Mouse (Mus musculus) cerebellum, adult 9-10 months (tissue): Measurements from ENCODE around the gene Ren1.
A peak's percentile ranks its signal among the peaks of the same experiment; 100 is the strongest.

Experiments used
- DNase-seq: peaks from one replicate; pipeline ENCODE4 v3.0.0; 2022

Gene Ren1

GRCm38 (mm10) chr1:133379254-133379985, 29.1 kb downstream of the Ren1 start:
- DNase-seq: no peak

GRCm38 (mm10) chr1:133379986-133380320, 29.6 kb downstream of the Ren1 start:
- no peak for DNase-seq

DNA sequence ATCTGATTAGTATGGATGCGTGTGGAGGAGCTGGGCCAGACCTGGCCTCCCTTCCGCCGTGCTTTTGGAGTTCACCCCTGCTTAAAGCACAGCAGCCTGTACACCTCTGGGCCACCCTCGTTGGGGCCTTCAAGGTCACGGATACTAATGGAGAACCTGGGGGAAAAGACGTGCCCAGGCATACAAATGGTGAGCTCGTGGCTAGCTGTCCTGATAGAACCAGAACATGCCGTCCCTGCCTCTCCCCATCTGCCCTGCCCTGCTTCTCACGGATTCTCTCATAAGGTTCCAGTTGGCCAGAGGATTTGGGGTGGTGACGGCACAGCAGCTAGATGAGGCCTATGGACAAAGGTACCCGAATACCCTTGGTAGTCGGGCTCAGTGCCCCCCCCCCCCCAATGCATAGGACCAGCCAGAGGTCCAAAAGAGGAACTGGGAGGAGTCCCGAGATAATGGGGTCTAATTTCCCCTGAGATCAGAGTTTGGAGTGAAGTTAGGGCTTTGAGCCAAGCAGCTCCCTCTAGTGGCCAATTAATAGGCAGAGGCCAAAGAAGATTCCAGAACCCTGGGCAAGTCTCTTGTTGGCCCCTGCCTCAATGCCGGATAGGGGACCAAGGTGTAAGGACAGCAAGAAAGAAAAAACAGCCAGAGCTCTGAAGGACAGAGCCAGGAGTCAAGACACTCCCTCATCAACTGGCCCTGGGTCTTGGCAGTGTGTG, 30.2 kb downstream of the Ren1 start:
- DNase-seq: peak; percentile 12

- no peak for DNase-seq
Measured at GRCm38 (mm10) chr1:133382008-133382407, 31.7 kb downstream of the Ren1 start.

- DNase-seq: no peak
Measured at GRCm38 (mm10) chr1:133382552-133383155, 32.3 kb downstream of the Ren1 start.

DNA sequence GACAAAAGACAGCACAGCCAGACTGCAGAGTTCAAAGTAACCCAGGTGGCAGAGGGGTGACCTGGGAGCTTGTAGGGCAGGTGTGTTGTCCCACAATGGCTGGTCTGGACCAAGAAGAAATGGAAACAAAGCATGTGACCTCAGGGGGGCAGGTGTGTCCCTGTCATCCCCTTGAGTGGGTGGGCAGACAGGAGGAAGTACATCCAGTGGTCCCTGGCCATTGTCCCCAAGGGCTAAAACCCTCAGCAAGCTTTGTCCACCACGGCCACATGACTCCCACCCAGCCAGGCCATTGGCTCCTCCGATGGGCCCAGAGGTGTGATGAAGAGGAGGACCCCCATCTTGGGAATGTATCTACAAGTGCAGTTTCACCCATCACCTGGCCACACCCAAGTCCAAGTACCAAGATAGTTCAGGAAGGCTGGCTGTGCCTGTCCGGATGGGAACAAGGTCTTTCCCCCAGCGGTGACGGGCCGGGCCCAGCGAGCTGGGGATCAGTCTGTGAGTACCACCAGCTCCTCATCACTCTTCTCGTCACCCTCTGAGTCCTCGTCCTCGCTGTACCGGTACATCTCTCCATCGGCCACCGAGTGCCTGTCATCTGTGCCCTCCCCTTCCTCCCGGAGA, 33.0 kb downstream of the Ren1 start:
- no peak for DNase-seq

- DNase-seq: peak; percentile 21
Measured at GRCm38 (mm10) chr1:133385506-133385905, 35.2 kb downstream of the Ren1 start.

DNA sequence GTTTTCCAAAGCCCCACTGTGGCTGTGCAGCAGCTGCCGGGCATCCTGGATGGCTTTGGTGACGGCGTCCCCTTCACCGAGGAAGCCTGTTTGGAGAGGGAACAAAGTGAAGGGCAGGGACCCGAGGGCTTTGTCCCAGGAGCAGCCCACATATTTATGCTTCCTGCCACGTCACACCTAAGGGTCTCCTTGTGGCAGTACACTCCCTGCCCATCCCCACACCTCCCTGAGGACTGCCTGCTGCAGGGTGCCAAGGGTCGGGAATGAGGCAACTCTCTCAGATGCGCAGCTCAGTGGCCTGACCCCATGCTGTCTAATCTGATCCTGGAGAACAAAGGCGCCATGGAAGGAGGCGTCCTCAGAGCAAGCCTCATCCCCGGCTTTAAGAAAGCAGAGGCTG, 35.9 kb downstream of the Ren1 start:
- no peak for DNase-seq

GRCm38 (mm10) chr1:133387539-133388268, 37.4 kb downstream of the Ren1 start:
- DNase-seq: no peak

DNA sequence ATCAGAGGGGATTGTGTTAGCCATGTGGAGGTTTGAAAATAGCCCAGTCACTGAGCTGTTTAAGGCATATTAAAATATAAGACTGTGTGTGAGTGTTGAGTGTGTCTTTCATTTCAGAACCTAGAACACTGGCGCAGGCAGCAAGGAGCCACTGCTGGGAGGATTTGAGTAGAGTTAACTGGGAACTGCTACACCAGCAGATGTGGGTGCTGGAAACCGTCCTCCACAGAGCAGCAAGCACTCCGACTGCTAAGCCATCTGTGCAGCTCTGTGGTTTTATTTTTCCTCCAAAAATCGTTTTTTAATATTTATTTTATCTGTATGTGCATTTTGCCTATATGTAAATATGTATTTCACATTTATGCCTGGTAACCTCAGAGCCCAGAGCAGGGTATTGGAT, 44.4 kb downstream of the Ren1 start:
- no peak for DNase-seq

GRCm38 (mm10) chr1:133396693-133397092, 46.4 kb downstream of the Ren1 start:
- no peak for DNase-seq

- DNase-seq: no peak
Measured at GRCm38 (mm10) chr1:133397094-133397482, 46.8 kb downstream of the Ren1 start.

GRCm38 (mm10) chr1:133397483-133398237, 47.4 kb downstream of the Ren1 start:
- DNase-seq: no peak

DNA sequence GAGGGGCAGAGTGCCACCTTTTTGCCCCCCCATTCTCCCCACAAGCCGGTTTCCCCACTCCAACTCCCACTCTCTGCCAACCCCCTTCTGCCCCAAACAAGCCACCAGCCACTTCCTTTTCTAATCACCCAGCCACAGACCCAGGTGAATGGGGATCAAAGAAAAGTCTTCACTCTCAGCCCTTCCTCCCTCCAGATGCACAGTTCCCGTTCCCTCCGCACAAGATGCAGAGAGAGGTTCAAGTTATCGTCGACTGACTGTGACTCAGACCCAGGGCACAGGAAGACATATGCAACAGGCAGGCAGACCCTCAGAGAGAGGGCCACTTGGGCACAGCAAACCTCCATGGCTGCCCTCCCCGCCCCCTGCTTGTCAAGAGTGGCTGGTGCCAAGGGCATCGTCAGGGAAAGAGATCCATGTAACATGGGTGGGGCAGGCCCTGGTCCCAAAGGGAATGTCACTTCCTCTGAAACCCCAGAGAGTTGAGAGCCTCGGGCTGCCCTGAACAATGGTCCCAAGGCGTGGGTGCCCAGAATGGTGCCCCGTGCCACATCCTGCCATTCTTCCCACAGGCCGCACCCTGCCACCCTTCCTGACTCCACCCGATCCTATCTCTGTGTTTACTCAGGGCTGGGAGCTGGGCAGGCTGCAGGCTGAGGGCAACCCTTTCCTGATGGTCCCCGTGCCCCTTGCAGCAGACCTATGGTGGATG, 49.9 kb downstream of the Ren1 start:
- no peak for DNase-seq

GRCm38 (mm10) chr1:133404005-133404404, 53.7 kb downstream of the Ren1 start:
- DNase-seq: no peak

- DNase-seq: no peak
Measured at GRCm38 (mm10) chr1:133406614-133407013, 56.3 kb downstream of the Ren1 start.

- no peak for DNase-seq
Measured at GRCm38 (mm10) chr1:133407436-133407835, 57.1 kb downstream of the Ren1 start.

GRCm38 (mm10) chr1:133408321-133408720, 58.0 kb downstream of the Ren1 start:
- DNase-seq: no peak

GRCm38 (mm10) chr1:133408880-133409516, 58.7 kb downstream of the Ren1 start:
- no peak for DNase-seq

DNA sequence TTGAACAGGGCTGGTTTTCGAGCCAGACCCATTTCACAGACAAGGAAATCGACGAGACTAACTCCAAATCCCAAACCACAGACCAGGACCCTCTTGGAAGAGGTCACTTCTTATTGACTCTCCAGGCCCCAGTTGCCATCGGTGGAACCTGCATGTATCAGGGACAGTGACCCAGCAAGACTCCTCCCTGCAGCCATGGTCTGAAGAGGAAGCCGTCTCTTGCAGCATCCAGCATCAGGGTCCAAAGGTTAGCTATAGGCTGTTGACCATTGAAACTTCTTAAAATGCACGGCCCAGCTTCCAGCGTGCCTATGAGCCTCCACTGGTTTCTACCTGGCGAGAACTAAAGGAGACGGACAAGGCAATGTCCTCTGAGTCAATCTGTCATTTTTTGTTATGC, 59.5 kb downstream of the Ren1 start:
- DNase-seq: no peak
